Mouse (Mus musculus) ES-Bruce4 (cell line): ENCODE measurements around the gene Col4a2. TPM values are rescaled to one million over a fixed set of nuclear protein-coding genes. Genes with fewer than 3 reads are reported as not detected.

Experiments used
- H3K27ac ChIP-seq: 2 replicates; pipeline ENCODE4 v1.5.1; 2012; ENCODE audit warnings: low read length, inconsistent platforms; ENCODE audit not compliant: insufficient read depth
- H3K27me3 ChIP-seq: 2 replicates; pipeline ENCODE4 v1.6.1; 2012; ENCODE audit warnings: mild to moderate bottlenecking, low read length, inconsistent platforms; ENCODE audit not compliant: control insufficient read depth, poor library complexity, insufficient read depth, severe bottlenecking
- H3K36me3 ChIP-seq: 2 replicates; pipeline ENCODE4 v1.6.1; 2012; ENCODE audit warnings: inconsistent platforms, mild to moderate bottlenecking, low read length, moderate library complexity; ENCODE audit not compliant: control insufficient read depth, poor library complexity, insufficient read depth, severe bottlenecking
- H3K4me1 ChIP-seq: one replicate; pipeline ENCODE4 v1.8.1; 2011; ENCODE audit warnings: low read length; ENCODE audit not compliant: control insufficient read depth, insufficient read depth
- H3K4me3 ChIP-seq: 2 replicates; pipeline ENCODE4 v1.5.1; 2011; ENCODE audit warnings: low read depth, mild to moderate bottlenecking, low read length
- H3K9ac ChIP-seq: 2 replicates; pipeline ENCODE4 v1.6.1; 2012; ENCODE audit warnings: low read depth, mild to moderate bottlenecking, inconsistent platforms; ENCODE audit not compliant: poor library complexity, severe bottlenecking
- H3K9me3 ChIP-seq: replicated peaks from 2 replicates; pipeline ENCODE4 v1.6.1; 2012; ENCODE audit warnings: mild to moderate bottlenecking, low read length, inconsistent platforms; ENCODE audit not compliant: control insufficient read depth, poor library complexity, insufficient read depth, severe bottlenecking
- CTCF ChIP-seq: IDR thresholded peaks from one replicate; pipeline ENCODE4 v1.8.1; 2011; ENCODE audit warnings: low read depth, low read length
- EP300 ChIP-seq: IDR thresholded peaks from 2 replicates; pipeline ENCODE4 v1.6.1; 2011; ENCODE audit warnings: low read depth, low read length; ENCODE audit not compliant: insufficient read depth
- POLR2A ChIP-seq: IDR thresholded peaks from one replicate; pipeline ENCODE4 v1.8.1; 2011; ENCODE audit warnings: low read length; ENCODE audit not compliant: insufficient read depth
- polyA plus RNA-seq: library from polyadenylated mRNA; stranded (reverse); fragments of >200 nt; gene quantifications from 2 replicates; pipeline ENCODE4 v1.2.4, GENCODE M21; 2011; ENCODE audit warnings: low read depth; ENCODE audit not compliant: missing spikeins, insufficient read depth, insufficient read length

Col4a2 gene
- polyA plus RNA-seq, 1 experiment: 30.3 TPM

DNA sequence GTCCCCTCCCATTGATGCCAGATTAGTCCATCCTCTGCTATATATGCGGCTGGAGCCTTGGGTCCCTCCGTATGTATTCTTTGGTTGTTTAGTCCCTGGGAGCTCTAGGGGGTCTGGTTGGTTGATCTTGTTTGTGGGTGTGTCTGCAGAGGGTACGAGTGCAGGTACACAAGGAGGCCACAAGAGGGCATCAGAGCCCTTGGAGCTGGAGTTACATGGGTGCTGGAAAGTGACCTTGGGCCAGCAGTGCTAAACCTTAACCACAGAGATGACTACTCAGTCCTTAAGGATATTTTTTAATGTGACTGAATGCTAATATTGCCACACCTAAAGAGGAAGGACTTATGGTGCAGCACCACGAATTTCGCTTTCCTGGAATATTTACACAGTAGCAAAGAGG is 118.1 kb downstream of the Col4a2 start:
- no peak overlapping the region for H3K4me3 ChIP-seq
- TF ChIP-seq CTCF (peak; percentile 97), POLR2A (no peak)
- no peaks in the 10 kb centered on the region for H3K4me1 ChIP-seq
- H3K27ac ChIP-seq: no peak overlapping the region
- H3K27me3 ChIP-seq: no peaks in the 10 kb centered on the region
- no peaks in the 10 kb centered on the region for H3K36me3 ChIP-seq
- no peaks in the 10 kb centered on the region for H3K9me3 ChIP-seq
- H3K9ac ChIP-seq: no peak overlapping the region

DNA sequence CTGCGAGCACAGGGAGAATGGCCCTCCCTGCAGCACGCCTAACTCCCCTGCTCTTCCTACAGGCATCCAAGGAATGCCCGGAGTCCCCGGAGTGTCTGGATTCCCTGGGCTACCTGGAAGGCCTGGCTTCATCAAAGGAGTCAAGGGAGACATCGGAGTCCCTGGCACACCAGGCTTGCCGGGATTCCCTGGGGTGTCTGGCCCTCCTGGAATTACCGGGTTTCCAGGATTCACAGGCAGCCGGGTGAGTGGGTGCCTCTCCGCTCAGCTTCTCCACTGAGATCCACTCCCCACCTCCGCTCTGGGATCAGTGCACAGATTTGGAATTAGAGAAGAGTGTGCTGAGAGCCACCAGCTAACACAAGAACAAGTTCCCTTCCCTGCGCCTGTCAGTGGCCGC is 125.3 kb downstream of the Col4a2 start:
- no peaks in the 10 kb centered on the region for H3K27me3 ChIP-seq
- H3K27ac ChIP-seq: no peak overlapping the region
- TF ChIP-seq CTCF (no peak), EP300 (no peak), POLR2A (no peak)
- no peak overlapping the region for H3K9ac ChIP-seq
- H3K36me3 ChIP-seq: no peaks in the 10 kb centered on the region
- H3K9me3 ChIP-seq: no peaks in the 10 kb centered on the region
- no peaks in the 10 kb centered on the region for H3K4me1 ChIP-seq
- no peak overlapping the region; the same call in 1 of the 2 replicates for H3K4me3 ChIP-seq

DNA sequence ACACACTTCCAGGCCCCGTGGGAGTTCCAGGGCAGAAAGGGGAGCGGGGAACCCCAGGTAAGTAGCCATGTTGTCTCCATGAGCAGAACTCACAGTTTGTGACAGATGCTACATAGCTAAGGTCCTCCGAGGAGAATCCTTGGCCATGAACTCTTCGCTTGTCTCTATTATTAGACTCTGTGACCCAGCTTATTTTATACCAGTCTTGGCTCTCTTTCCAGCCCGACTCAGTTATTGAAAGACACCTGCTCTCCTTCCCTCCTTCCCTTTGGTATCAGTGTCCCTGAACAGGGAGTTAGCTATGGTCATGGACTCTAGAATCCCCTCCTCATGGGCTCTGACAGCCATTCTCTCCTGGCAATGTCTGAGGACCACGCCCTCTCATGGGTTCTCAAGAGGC is 128.7 kb downstream of the Col4a2 start:
- no peak overlapping the region for H3K9ac ChIP-seq
- no peaks in the 10 kb centered on the region for H3K4me1 ChIP-seq
- H3K27me3 ChIP-seq: no peaks in the 10 kb centered on the region
- TF ChIP-seq CTCF (no peak), POLR2A (no peak), EP300 (no peak)
- H3K36me3 ChIP-seq: no peaks in the 10 kb centered on the region
- H3K9me3 ChIP-seq: no peaks in the 10 kb centered on the region
- H3K27ac ChIP-seq: no peak overlapping the region
- H3K4me3 ChIP-seq: no peak overlapping the region

DNA sequence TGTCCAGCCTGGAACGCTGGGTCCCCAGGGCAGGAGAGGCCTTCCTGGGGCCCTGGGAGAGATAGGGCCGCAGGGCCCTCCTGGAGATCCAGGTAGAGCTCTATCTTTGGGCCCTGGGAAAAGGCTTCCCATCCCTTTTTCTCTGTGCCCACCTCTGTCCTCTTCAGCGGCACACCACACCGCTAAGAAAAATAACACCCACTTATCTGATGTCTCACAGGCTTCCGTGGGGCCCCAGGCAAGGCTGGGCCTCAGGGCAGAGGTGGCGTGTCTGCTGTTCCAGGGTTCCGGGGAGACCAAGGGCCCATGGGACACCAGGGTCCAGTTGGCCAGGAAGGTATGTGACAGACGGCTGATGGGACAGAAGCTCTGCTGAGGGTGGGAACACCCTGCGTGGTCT is 131.0 kb downstream of the Col4a2 start:
- Histone ChIP-seq H3K27ac (no peak overlapping the region), H3K4me1 (no peaks in the 10 kb centered on the region), H3K9me3 (no peaks in the 10 kb centered on the region), H3K4me3 (no peak overlapping the region), H3K36me3 (no peaks in the 10 kb centered on the region), H3K9ac (no peak overlapping the region), H3K27me3 (no peaks in the 10 kb centered on the region)
- TF ChIP-seq POLR2A: no peak
- TF ChIP-seq CTCF: no peak
- TF ChIP-seq EP300: no peak

DNA sequence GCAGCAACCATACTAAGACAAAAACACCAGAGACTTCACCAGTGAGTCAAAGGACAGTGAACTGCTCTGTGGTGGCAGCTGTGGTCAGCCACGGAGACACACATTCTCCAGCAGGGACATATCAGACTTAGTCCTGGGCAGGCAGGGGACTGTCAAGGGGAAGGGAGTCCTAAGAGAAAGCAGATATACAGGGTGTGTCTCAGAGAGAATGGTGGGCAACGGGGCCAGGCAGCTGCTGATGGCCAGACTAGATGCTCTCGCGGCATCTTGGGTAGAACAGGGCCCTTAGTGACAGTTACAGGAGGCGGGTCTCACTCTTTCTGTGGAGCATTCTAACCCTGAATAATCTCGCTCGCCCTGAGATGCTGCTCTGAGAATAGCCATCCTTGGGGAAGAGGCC is 131.6 kb downstream of the Col4a2 start:
- Histone ChIP-seq H3K9me3 (no peaks in the 10 kb centered on the region), H3K4me3 (no peak overlapping the region), H3K36me3 (no peaks in the 10 kb centered on the region), H3K4me1 (no peaks in the 10 kb centered on the region), H3K27me3 (no peaks in the 10 kb centered on the region), H3K27ac (no peak overlapping the region), H3K9ac (no peak overlapping the region)
- TF ChIP-seq POLR2A (no peak), CTCF (no peak), EP300 (no peak)

DNA sequence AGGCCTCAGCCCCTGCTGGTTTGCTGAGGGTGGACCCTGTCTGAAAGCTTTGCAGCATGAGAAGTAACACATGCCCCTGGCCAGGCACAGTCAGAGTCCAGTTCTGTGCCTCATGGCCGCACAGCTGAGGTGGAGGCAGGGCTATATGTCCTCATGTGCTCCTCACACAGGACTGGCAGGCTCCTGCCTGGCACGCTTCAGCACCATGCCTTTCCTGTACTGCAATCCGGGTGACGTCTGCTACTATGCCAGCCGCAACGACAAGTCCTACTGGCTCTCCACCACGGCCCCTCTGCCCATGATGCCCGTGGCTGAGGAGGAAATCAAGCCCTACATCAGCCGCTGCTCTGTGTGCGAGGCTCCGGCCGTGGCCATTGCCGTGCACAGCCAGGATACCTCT is 133.2 kb downstream of the Col4a2 start:
- Histone ChIP-seq H3K27ac (no peak overlapping the region), H3K36me3 (no peaks in the 10 kb centered on the region), H3K4me1 (no peaks in the 10 kb centered on the region), H3K9ac (no peak overlapping the region), H3K4me3 (no peak overlapping the region), H3K9me3 (no peaks in the 10 kb centered on the region), H3K27me3 (no peaks in the 10 kb centered on the region)
- no peak for TF ChIP-seq EP300
- no peak for TF ChIP-seq CTCF
- TF ChIP-seq POLR2A: no peak
